Mouse (Mus musculus) gastrocnemius, postnatal 4 days (tissue): ENCODE results near the gene Mmp28. TPM values are rescaled to one million over a fixed set of nuclear protein-coding genes. Genes with fewer than 3 reads are reported as not detected.
A peak's percentile ranks its signal among the peaks of the same experiment; 100 is the strongest.

ENCODE experiments used
- DNase-seq, 2 experiments: peaks; one replicate each; pipeline ENCODE4 v3.0.0; 2021 to 2022; ENCODE audit warnings: low spot score in 2 of 2, mixed read lengths in 2 of 2
- long read RNA-seq, 2 experiments: library from polyadenylated mRNA; stranded (forward); transcript quantifications; one replicate each; pipeline ENCODE4 v2.0.0; 2021
- total RNA-seq, 2 experiments: library from RNA; stranded (reverse); gene quantifications; 2 replicates each; pipeline ENCODE4 v1.2.3; 2021

The Mmp28 gene
- 1 to 10 TPM; 4.7 to 5.4 TPM for total RNA-seq
- long read RNA-seq, experiment 1, result 0 reads
- long read RNA-seq, experiment 2, result 0 reads

DNA sequence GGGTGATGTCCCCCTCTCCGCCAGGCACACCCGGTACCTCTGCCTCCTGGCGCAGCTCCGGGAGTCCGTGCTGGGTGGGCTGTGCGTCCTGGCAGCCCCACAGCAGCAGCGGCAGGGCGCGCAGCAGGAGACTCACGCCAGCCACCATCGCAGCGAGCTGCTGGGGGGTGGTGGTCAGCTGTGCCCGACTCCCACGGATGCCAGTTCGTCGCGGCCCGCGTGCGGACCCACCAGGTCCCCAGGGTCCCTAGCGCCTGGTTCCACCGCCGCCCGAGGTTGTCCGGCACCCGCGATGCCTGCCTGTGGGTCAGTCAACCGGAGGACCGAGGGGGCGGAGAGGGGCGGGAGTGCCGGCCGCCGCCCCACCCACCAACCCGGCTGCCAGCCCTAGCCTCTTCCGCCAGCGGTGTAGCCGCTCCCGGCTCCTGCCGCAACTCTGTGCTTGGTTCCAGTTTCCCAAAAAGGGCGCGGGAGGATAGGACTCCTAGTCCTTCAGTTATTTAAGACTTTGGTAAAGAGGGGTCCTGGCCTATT, at the start of gene Mmp28:
TSS of gene Mmp28 (minus strand) at position 361 of the 534 bp plus-strand sequence.
- peak; percentile 58 to 61 for DNase-seq

DNA sequence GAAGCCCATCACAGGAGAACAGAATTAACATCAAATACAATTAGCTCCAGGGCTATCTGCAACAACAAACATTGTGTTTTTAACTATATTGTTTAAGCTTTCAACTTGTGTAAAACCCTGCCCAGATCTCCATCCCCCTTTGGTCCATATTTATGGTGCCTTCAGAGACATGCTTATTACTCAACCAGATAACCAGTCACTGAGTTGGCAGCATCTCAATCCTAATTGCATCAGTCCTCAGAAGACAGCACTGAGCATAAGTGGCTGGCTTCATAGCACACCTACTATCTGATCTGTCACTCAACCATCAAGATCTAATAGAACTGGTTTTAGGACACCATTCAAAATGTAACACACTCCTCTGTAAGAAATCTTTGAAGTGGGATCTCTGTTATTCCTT, 46.6 kb upstream of the Mmp28 start:
- DNase-seq, result no peak

DNA sequence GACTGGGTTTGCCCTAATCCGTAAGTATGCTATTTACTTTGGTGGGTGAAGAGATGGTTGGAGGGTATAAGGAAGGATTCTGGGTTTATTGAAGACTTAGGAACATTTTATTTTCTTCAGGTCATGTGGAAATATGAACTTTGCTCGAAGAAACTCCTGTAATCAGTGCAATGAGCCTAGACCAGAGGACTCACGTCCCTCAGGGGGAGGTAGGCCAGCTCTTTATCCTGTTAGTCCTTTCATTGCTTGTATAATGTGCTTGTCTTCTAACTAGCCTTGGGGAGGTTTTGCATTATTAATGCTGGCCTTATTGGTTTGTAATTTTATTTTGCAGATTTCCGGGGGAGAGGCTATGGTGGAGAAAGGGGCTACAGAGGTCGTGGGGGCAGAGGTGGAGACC, 41.4 kb upstream of the Mmp28 start:
- DNase-seq, result no peak

DNA sequence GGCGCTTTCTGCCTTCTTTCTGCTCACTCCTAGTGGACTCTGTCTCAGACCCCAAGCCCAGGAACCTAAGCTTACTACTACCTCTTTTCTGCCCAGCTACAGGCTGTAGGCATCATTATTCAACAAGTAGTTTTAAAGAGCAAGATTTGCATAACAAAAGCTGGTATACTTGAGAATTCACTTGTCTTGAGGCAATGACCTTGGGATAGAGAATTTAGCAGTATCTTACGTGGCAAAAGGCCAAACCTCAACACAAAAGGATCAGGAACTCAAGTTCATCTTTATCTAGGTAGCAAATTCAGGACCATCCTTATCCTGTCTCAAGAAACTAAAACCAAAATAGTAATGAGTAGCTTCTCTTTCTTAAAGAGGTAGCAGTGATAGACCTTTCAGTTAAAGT, 32.7 kb upstream of the Mmp28 start:
- DNase-seq, result no peak

DNA sequence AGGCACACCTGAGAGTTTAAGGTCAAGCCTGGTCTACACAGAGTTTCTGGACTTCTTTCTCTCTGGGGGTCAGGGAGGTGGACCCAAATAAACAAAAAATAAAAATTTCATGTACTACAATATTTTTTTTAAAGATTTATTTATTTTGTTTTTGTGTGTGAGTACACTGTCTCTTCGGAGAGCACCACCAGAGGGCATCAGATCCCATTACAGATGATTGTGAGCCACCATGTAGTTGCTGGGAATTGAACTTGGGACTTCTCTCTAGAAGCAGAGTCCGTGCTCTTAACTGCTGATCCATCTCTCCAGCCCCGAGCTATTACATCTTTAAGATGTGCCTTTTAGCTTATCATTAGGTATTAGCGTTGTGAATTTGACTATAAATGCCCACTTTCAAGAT, 28.6 kb upstream of the Mmp28 start:
- no peak for DNase-seq

DNA sequence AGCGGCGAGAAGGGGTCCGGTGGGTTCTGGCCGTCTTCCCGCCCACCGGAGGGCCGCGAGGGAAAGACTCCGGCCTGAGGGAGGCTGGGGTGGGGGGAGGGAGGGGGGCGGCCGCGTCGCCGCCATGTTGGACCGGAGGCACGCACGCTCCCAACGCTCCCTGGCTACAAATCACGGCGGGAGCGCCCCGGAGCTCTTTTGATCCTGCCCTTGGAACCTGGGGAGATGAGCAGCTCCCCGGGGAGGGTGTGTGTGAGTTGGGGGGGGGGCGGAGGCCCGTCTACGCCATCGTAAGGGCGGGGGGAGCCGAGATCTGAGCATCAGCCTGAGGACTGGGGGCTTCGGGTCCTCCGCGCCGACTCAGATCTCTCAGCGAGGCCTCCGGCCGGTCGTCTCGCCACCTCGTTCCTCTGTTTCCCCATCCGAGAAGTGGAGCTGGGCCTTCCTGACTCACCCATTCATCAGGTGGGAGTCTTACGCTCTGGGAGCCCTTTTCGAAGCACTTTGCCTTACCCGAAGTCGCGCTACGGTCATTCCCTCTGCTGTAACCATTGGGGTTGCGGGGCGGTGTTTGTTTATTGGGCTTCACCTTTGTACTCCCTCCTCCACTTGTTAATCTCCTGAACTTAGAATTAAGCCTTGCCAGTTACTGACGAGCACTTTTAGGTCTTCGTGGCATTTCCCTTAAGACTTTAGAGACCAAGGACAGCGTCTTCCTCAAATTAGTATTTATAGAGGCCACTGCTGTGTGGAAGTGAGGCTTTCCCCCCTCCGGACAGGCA, 10.6 kb upstream of the Mmp28 start:
- no peak for DNase-seq

DNA sequence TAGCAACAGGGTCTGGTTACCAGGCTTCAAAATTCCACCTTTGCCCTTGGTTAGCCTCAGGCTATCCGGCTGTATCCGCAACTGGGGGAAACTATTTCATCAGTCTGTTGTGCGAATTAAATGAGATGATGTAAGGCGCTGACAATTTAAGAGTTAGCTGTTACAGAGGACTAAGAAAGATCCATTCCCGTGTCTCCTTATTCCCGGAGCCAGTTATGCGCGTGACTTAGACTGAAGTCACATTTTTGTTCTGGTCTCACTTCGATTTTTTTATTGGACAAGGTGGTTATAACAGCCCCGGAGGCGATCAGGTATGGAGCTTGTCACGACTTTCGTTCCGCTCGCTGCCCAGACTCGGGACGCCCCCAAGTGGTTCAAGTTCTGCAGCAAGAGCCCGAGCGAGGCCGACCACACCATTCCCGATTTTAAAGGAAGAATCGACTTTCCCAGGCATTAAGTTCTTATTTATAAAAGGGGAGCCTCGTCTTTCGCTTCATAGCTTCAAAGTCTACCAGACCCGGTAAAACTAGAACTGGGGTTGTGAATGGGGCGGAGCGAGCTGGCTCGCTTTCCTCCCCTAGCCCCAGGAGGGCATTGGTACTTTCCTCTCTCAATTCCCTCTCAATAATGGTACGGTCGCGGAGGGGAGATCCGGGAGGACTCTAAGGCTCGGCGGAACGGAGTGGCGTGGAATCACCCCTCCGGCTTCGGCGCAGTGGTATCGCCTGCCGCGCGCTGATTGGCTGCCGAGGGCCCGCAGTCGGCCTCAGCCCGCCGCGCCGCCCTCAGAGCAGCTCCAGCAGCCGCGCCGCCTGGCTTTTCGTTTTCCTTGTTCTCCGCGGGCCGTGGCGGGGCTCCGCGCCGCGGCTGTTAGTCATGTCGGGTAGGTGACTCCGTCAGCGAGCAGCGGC, 9.7 kb upstream of the Mmp28 start, which contains the start of gene Taf15:
TSS of gene Taf15 (plus strand) at position 763 of the 911 bp plus-strand sequence.
- DNase-seq, result peak; percentile 97 to 99

DNA sequence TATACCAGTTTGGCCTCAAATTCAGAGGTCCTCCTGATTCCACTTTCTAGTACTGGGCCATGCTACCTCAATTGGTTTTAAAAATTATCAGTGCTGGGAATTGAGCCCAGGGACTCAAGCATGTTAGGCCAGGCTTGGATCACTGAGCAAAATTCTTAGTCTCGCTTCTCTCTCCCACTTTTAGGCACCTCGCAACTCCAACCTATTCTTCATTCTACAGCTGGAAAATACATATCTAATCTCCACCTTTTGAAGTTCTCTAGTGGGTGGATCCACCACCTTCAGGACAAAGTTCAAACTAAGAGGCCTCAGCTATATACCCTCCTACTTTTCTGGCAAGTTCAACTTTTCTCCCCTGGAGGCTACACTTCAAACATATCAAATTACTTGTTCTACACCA, 8.9 kb upstream of the Mmp28 start:
- DNase-seq, result no peak

DNA sequence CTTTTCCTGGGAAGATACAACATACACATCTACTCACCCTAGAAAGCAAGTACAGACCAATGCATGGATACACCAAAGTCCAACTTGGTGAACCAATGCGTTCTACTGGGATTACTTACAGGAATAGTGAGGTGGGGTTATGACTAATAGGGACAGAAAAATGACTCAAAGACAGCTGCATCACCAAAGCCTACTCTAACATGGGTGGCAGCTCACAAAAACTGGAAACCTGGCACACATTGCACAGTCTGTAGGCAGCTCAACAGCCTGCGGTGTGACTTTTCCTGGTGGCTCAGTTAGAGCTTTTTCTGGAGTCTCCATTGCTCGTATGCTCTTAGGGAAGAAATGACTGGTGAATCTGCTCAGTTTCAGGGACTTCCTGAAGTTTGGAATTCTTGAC, 5.9 kb upstream of the Mmp28 start:
- no peak for DNase-seq

DNA sequence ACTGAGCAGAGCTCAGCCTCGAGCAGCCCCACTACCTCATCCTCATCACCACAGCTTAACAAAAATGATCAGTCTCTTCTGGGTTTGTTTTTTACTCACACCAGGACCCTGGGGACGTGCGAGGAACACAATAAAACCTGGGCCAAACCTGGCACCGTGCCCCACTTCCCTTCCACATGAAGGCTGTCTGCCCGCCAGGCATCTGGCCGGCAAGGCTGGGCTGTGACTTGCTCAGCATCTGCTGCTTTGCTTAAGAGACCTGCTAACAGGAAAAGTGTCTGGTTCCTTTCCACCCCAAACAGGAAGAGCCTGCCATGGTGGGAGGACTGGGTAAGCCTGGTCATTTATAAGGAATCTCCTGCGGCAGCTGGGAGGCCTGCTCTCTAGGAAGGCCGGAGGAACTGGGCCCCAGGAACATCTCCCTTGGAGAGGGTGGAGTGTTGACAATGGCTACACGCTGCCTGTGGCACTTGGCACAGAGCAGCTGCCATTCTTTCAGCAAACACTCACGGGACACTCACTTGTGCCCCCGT, 4.3 kb upstream of the Mmp28 start:
- DNase-seq, result peak in 1 of 2 experiments; percentile 66

DNA sequence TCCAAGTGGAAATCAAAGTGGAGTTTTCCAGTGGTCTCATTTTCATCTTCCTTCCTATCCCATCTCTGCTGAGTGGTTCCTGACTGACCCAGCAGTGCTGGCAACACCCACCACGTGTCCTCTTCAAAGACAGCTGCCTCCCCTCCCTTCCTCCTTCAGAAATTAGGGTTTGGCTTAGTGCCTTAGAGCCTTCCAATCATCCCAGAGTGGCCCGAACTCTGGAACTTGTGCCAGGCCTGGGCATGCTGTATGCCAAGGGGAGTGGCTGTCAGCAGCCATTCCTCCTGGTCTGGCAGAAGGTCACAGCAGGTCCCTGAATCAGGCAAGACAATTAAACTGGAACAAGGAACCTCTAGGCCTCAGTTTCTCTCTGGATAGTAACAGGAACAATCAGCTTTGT, 3.1 kb upstream of the Mmp28 start:
- no peak for DNase-seq

DNA sequence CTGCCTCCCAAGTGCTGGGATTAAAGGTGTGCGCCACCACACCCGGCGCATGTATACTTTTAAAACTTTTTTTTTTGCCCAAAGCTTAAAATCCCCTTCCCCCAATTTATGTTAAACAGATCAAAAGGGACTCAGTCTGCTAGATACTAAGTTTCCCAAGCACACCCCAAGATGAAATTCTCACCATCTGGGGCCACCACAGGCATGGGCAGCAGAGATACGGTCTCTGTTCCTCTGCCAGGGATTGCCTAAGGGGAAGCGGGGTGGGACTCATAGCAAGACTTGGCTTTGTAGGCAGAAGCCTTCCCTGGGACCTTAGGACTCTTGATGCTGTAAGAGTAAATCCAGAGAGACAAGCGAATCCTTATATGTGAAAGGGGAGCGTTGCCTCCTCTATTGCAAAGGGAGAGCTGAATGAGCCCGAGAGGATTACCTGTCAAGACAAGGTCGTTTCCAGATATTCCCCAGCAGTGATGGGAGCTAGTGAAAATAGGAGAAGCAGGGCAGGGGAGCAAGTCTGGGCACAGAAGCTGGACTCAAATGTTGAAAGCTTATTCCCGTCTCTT, 1.3 kb downstream of the Mmp28 start:
- no peak for DNase-seq

DNA sequence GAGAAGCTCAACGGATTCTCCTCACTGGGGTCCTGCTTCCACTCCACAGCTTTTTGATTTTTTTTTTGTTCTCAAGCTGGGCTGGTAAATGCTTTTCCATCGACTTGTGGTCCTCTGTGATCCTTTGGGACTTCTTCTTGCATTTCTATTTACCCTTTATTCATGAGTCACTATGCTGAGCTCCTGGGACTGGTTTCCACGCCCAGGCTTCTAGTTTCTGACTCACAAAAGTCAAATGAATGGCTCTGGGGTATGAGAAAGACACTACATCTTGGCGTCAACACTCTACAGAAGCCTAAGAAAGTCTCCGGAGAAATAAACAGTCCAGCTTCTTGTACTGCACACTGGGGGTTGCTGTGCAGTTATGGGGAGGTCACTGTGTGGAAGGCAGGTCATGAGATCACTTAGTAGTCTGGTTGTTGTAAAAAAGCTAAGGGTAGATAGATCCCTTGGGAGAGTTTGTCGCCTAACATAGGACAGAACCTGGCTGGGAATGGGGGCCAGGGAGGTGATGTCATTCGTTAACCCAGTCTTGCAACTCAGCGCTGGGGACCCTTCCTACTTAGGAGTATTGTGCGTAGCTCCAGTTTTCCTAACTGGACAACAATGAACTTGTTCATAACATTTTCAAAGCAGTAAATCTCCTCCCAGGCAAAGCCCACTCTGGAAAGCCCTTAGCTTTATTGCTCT, 4.8 kb downstream of the Mmp28 start:
- no peak for DNase-seq

DNA sequence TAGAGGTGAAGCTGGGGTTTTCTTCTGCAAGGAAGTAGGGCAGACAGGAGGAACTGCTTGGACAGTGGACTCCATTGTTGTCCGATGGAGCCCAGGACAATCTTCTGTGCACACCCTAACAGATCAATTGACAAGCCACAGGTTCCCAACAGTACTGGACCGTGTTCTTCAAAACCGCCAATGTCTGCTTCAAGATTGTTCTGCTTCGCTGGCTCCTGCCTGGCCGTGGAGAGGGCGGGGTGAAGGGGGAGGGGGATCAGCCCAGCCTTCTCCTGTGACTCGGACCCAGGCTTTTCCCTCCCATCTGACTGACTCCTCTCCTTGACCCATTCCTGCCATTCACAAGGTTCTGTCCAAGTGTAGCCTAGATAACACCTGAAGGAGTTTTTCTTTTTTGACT, 5.6 kb downstream of the Mmp28 start:
- DNase-seq, result no peak

DNA sequence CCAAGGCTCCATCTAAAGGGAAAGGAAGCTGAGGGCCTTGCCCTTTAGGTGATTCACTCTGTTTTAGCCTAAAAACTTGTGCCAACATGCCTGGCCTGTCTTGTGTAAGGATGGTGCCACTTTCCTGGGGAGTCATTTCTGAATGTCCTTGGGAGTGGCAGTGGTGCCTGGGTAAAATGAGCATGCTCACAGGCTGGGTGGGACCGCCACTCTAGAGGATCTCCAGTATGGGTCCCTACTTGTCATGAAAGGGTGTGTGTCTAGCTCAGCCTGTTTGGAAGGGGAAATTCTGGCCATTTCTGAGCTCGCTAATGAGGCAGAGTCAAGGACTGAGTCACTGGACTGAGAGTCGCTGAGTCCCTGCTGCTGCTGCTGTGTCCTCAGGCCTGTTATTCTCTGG, 7.3 kb downstream of the Mmp28 start:
- no peak for DNase-seq

DNA sequence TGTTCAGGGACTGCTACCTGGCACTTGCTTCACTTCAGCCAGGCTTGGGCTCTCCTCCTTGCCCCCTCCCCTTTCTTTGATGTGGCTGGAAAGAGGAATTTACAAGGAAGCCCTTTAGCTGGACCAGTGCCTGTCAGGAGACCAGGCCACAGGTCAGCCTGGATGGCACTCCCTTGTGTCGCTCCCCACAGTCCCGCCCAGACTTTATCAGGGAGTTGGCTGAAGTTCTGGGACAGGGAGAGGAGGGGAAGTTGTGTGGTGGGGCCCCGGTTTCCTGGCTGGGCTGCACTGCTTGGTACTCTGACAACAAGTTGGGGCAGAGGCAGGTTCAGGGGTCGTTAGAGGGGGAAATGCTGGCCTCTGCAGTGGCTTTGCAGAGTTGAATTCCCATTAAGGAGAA, 8.3 kb downstream of the Mmp28 start:
- DNase-seq, result no peak

DNA sequence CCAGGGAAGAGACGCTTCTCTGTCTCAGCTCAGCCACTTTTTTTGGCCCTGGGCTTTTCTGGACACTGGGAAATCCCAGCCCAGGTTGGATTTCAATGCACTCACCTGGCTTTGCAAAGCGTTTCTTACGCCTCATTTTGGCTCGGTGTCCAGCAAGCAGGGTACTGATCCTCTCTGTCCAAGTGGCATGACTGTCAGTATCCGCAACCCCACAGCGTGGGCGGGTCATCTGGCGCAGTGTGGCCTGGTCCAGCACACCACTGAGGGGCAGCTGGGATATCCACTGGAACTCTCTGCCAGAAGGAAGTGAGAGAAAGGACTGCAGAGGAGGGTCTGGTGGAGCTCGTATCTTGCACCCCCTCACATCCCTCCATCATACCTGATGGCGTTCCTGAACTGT, 11.6 kb downstream of the Mmp28 start:
- no peak for DNase-seq

DNA sequence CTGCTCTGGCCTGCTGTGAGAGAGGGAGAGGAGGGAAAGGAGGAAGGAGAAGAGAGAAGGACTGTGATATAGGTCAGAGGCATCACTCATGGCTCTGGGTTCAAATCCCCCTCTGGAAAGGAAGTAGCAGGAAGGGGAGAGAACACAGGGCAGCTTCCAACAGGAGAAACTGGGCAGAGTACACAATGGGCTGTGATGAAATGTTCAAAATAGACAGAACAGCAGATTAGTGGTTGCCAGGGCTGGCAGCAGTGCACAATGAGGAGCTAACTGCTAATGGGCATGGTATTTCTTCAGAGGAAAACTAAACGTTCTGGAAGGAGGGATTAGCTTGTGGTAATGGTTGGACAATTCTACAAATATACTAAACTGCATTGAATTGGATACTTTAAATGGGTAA, 12.3 kb downstream of the Mmp28 start:
- DNase-seq, result no peak

DNA sequence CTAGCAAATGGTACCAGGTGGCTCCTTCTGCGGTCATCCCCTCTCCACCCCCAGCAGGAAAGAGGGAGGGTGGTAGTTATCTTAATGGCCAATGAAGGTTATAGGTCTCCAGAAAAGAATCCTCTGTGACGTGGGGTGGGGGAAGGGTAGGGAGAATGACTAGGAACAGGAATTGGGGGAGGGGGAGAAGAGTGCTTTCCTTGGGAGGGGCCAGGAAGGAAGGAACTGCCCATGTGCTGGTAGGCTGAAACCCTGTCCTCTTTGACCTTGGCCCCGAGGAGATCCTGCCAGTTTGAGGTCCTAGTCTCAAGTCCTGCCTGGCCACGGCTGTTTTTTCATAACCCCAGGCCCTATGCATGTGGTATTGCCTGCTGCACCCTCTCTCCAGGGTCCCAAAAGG, 13.6 kb downstream of the Mmp28 start:
- no peak for DNase-seq

DNA sequence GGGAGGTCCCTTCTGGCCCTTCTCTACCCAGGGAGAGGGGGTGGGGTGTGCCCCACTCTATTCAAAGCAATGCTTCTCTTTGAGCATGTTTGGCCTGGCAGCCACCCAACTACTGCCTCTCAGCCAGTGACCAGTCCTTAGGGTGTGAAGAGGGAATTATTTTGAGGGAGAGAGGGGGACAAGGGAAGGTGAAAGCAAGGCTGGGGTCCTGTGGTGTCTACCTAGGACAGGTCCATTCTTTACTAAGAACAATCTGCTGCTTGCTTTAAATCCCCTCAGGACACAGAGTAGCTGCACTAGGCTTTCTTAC, 14.0 kb downstream of the Mmp28 start:
- no peak for DNase-seq
